Mouse (Mus musculus): ENCODE results near the gene Apbb2. TPM values are rescaled to one million over a fixed set of nuclear protein-coding genes. Genes with fewer than 3 reads are reported as not detected.

Gene Apbb2
- total RNA-seq, 2 experiments from 2014 or later: 67.6 to 69.2 TPM

GRCm38 (mm10) chr5:66525002-66525401 lies 93.6 kb downstream of the Apbb2 start:
- DNase-seq: no peak

DNA sequence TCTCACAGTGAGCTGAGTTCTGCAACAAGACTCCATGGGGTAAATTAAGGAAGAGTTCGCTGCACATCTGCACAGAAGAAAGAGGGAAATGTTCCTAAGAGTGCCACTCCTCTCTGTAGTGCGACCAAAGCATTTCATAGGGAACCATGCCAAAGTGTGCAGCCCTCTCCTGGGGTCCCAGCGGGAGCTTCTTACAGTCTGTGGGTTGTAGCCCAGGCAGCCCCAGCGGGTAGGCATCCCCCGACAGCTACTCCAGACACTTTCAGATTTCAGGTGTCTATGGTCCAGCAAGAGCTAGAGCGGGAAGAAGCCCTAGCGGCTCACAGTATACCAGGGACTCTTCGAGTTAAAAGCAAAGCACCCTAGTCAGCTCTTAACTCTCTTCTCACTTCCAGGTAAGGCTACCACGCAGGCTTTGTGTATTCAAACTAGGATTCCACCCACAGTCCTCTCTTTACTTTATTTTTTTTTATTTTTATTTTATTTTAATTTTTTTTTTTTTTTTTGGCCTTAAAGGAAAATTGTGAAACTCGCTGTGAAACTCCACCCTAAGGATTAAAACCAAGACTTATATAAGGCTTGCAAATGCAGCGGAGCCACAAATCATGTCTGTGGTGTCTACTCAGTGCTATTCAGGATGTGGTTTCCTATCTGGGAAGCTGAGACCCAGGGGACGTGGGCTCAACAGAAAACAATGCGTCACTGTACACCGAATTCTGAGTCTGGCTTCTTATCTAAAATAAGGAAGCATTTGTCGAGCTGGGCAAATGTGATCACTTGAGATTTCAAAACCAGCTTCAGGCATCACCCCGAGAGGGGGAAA lies 94.7 kb downstream of the Apbb2 start:
- no peak for DNase-seq
- intact Hi-C loops (cut with DNase I): loop anchor here (5.0 kb wide), 1 partner anchor 93 kb away; the partner anchor contains the start of gene Apbb2

More at GRCm38 (mm10) chr5:66525002-66525401, 93.6 kb downstream of the Apbb2 start:
- intact Hi-C loops (cut with DNase I): no loop called here

DNA sequence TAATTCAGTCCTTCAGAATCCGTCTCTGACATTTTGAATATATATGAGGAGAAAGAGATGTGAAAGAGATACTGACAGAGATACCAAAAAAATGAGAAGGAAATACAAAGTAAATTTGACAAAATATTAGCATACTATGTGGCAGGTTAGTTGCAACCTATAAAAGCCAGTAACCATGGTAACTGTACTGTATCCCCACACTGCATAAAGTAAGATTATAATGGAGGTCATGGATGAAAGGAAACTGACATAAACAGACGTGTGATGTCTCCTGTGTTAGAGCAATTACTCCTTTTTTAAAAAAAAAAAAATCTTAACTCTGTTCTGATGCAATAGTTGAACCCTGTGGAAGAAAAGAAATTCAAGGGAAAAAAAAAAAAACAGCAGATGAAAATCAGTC lies 97.3 kb downstream of the Apbb2 start:
- intact Hi-C loops (cut with DNase I): loop anchor here (5.0 kb wide), 1 partner anchor 96 kb away; the partner anchor contains the start of gene Apbb2
- no peak for DNase-seq

DNA sequence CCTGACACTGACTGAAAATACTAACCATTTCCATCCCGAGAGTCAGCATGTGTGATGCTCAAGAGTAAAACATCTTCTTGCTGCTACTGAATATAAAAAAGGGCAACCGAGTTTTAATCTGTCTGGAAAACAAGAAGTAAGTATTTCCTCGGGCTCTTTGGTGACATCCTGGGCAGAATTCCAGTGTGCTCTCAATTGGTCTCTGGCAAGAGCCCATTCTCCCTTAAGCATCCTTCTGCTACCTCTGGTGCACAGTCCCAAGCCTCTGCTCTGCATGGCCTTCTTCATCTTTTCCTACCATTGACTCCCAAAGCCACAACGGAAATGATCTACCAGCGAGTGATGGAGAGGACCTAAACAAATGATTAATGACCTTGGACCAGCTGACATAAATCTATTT lies 99.1 kb downstream of the Apbb2 start:
- intact Hi-C loops (cut with DNase I): no loop called here
- DNase-seq: no peak

GRCm38 (mm10) chr5:66518411-66519006 lies 100.1 kb downstream of the Apbb2 start:
- DNase-seq: no peak
- intact Hi-C loops (cut with DNase I): no loop called here

GRCm38 (mm10) chr5:66517503-66517902 lies 101.1 kb downstream of the Apbb2 start:
- intact Hi-C loops (cut with DNase I): no loop called here
- DNase-seq: no peak

GRCm38 (mm10) chr5:66516311-66516710 lies 102.3 kb downstream of the Apbb2 start:
- intact Hi-C loops (cut with DNase I): no loop called here
- DNase-seq: no peak

- intact Hi-C loops (cut with DNase I): no loop called here
Measured at GRCm38 (mm10) chr5:66515271-66515670, 103.3 kb downstream of the Apbb2 start.

DNA sequence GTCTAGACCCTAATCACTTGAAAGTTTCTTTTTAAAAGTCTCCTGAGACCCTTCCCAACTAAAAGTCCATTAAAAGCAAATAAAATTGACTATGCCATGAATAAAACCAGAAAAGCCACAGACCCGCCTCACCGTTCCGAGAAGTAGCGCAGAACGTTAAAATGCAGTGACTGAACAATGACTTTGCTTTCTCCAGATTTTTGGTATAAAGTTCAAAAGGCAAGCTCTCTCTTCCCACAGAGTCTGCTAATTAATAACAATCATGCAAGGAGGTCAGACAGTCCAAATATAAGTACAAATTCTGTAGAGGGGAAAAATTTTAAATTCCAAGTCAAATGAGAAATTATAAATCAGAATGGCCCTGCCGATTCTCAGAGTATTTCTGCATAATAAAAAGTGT lies 103.9 kb downstream of the Apbb2 start:
- intact Hi-C loops (cut with DNase I): no loop called here
- DNase-seq: no peak

More at GRCm38 (mm10) chr5:66515271-66515670, 103.3 kb downstream of the Apbb2 start:
- no peak for DNase-seq

DNA sequence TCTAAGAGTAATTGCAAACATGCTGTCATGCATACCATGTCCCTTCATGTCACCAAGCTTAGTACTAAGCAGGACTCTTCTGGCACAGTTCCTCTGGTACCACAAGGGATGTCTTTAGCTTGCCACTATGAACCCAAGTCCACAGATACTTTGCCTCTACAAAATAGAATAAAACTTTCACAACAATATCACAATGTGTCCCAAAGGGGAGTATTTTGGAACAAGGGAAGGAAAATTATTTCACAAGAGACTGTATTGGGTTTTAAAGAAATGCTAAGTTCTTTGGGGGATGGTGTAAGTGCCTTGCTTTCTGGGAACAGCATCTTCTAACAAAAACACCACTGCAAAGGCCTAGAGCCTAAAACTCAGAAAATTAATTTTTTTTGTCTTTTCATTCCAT lies 105.2 kb downstream of the Apbb2 start:
- DNase-seq: no peak
- intact Hi-C loops (cut with DNase I): no loop called here

DNA sequence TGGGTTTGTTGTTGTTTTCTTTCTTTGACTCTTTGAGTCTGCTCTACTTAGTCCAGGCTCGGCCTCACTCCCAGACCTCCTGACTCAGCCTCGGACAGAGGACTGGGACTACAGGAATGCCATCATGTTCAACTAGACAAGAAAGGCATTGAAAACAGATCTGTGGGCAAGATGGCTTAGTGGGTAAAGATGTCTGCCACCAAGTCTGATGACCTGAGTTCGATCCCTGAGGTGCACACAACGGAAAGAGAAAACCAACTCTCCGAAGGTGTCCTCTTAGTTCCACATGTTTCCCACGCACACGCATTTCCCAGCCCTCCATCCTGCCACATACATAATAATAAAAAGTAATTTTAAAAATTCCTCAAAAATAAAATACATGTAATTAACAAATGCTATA lies 106.1 kb downstream of the Apbb2 start:
- DNase-seq: no peak
- intact Hi-C loops (cut with DNase I): no loop called here

- DNase-seq: peak; percentile 42 to 43
- intact Hi-C loops (cut with DNase I): no loop called here
Measured at GRCm38 (mm10) chr5:66510716-66511115, 107.9 kb downstream of the Apbb2 start.

DNA sequence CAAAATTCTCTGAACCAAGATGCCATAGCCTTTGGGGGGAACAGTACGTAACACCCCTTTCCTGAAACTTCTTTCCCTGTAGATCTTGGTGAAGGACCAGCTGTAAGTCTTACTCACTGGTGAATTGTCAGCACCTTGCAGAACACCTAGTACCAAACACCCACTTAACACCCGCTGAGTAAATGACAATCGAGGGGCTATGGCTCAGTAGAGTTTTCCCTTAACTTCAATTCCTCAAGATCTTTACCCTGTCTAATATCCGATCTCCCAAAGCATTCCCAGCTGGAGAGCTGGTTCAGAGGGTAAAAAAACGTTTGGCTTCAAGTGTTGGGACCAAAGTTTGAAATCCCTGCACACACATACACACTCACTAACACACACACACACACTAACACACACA lies 109.4 kb downstream of the Apbb2 start:
- DNase-seq: no peak
- intact Hi-C loops (cut with DNase I): no loop called here

DNA sequence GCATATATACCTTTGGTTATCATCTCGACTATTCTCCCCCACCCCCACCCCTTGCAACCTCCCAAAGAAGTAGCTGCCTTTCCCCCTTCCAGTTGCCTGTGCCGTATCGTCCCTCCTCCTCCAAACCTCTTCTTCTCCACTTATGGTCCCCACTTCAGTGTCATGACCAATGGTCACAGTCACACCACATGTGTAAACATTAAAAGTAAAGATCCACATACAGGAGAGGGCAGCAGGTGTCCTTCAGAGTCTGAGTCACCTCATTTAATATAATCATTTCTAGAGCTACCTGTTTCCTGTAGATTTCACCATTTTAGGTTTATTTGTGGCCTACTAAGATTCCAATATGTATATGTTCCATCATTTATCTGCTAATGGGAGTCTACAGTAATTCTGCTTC lies 113.0 kb downstream of the Apbb2 start:
- intact Hi-C loops (cut with DNase I): no loop called here

DNA sequence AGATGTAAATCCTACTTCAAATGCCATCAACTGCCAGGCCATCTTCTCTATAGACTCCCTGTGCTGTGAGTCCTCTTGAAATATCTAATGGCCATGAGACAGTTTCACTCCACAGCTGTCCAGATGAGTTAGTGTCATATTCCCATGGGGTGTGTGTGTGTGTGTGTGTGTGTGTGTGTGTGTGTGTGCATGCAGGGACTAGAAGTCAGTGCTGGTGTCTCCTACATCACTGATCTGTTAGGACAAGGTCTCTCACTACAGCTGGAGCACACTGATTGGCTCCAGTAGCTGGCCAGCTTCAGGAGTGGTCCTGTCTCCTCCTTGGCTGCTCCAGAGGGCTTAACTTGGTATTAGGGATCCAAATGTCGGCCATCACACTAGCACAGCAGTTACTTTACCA lies 113.5 kb downstream of the Apbb2 start:
- intact Hi-C loops (cut with DNase I): no loop called here
- no peak for DNase-seq

More for the DNA sequence above, 113.0 kb downstream of the Apbb2 start:
- DNase-seq: no peak

DNA sequence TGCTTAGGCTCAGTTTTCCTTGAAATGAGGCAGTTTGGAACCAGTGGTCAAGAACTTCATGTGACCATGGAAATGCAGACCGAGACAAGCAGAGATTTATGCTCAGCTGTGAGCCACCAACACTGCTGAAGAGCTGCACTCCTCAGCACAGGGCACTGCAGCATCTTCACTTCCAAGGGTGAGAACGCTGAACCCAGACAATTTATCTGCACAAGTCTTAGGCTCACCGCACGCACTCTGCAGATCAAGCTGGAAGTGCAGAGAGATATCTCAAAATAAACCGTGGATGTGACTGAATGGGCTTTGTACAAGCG lies 114.2 kb downstream of the Apbb2 start:
- intact Hi-C loops (cut with DNase I): no loop called here
- DNase-seq: no peak

DNA sequence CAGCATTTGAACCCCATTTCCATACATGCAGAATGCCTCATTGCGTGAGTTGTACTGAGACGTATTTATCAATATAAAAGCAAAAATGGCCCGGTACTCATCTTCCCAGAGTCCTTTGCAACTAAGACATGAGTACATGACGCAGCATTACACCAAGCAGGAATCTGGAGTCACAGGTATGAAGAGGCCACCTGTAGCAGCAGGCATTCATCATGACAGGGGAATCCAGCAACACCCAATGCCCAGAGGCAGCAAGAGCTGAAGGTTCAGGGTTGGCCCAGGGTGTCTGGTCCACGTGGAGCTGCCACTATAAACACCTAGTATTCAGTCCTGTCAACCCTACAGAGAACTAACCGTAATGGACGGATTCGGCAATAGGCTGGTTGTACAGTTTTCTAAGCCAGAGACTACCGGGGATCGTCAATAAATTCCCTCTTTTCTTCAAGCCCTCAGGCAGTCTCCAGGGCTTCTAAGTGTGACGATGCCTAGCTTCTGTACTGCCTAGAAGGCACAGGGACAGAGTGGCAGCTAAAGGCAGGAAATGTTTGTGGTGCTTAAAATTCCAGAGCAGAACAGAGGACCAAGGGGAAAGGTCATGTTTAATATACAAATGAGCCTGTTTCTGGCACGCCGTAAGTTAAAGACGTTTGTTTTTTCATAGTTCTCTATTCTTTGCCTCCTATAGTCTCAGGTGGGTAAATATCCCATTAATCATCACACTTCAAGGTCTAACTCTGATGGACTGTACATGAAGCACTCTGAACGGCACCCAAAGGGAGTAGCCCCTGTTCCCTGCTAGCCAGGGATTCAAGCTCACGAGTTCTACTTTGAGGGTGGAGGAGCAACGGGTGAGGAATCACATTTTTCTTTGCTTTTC lies 114.8 kb downstream of the Apbb2 start:
- DNase-seq: peak in 1 of 2 experiments; percentile 21
- intact Hi-C loops (cut with DNase I): no loop called here

- intact Hi-C loops (cut with DNase I): no loop called here
- DNase-seq: no peak
Measured at GRCm38 (mm10) chr5:66503033-66503432, 115.6 kb downstream of the Apbb2 start.

GRCm38 (mm10) chr5:66499621-66500020 lies 119.0 kb downstream of the Apbb2 start:
- intact Hi-C loops (cut with DNase I): no loop called here
- DNase-seq: no peak

- intact Hi-C loops (cut with DNase I): no loop called here
- no peak for DNase-seq
Measured at GRCm38 (mm10) chr5:66498140-66498539, 120.4 kb downstream of the Apbb2 start.

DNA sequence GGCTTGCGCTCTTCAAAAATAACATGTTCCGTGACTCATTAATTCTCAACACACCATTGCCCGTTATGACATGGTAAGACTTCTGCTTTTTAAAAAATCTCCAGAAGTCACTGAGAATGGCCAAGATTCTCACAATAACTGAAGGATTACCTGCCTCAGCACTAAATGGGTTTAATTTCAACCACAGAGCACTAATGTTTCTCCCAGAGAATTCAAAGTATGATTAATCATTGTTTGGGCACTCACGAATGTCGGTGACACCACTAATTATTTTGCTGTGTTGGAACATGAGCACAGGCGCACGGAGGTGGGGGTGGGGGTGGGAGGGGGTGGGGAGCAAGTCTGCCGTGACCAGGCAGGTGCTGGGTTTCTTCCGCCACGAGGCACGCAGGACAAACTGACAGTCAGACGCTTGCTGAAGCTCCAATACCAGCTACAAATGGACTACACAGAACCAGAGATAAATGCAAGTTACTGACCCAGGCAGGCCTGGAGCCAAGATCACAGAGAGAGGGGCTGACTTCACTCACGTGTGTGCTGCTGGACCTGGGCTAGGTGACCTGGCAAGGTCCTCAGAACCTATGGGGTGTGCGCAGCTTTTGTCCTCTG lies 121.0 kb downstream of the Apbb2 start:
- intact Hi-C loops (cut with DNase I): no loop called here

More for the DNA sequence above, 121.0 kb downstream of the Apbb2 start:
- no peak for DNase-seq
